In the genomic region with DNA sequence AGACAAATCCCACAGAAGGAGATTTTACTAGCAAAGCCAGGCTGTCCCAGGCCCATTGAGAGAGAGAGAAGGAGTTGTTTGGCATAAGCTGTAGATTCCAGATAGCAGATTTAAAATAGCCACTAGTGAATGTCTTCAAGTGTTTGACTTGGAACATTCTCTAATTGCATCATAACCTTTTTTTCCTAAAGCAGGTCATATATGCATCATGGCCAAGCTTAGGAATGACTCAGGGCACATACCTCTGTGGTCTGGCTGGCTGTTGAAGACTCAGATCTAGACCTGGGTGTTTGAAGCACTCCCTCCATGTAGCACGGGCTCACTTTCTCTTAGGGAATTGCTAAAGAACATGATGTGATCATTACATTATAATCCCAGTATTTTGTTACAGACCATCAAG, we compare ENCODE assay signal across 18 mouse cellular contexts. TPM values are rescaled to one million over a fixed set of nuclear protein-coding genes. Genes with fewer than 3 reads are reported as not detected.
"Had no signal": no experiment of that assay in that cellular context is flagged by ENCODE, and none has a peak within 500 bp of the region (broad histone marks: within the 10 kb centered on the region; RNA-seq: fewer than 3 reads in every experiment).

No protein-coding gene starts in this region.

- H3K4me3 ChIP-seq: liver, embryonic 12.5 days; lung, embryonic 15.5 days; midbrain, embryonic 10.5 days; midbrain, embryonic 12.5 days; myocyte; neural tube, embryonic 13.5 days; neural tube, embryonic 15.5 days had no signal

- H3K9ac ChIP-seq: liver, embryonic 12.5 days; liver, embryonic 14.5 days; lung, embryonic 15.5 days; midbrain, embryonic 12.5 days; neural tube, embryonic 13.5 days; neural tube, embryonic 15.5 days had no signal

- ATAC-seq: liver, embryonic 12.5 days; midbrain, embryonic 16.5 days had no signal

- H3K27ac ChIP-seq: liver, embryonic 12.5 days; liver, embryonic 14.5 days; lung, embryonic 15.5 days; midbrain, embryonic 10.5 days; midbrain, embryonic 12.5 days; neural tube, embryonic 13.5 days; neural tube, embryonic 15.5 days had no signal

- H3K9me3 ChIP-seq: liver, embryonic 12.5 days; lung, embryonic 15.5 days; midbrain, embryonic 10.5 days; midbrain, embryonic 12.5 days; neural tube, embryonic 13.5 days; neural tube, embryonic 15.5 days had no signal

- H3K4me2 ChIP-seq: liver, embryonic 12.5 days; lung, embryonic 15.5 days; midbrain, embryonic 12.5 days; neural tube, embryonic 13.5 days; neural tube, embryonic 15.5 days had no signal

- H3K36me3 ChIP-seq: liver, embryonic 12.5 days; lung, embryonic 15.5 days; midbrain, embryonic 10.5 days; midbrain, embryonic 12.5 days; neural tube, embryonic 13.5 days; neural tube, embryonic 15.5 days had no signal

- DNase-seq: midbrain, embryonic 14.5 days; retina, postnatal 1 day; right cerebral cortex, adult 18-20 months; right cerebral cortex, postnatal 25 days; right cerebral cortex, postnatal 4 days; spleen, adult 18-20 months; thymus, adult 18-20 months; thymus, postnatal 14 days; thymus, postnatal 36 days had no signal

- H3K4me1 ChIP-seq: liver, embryonic 12.5 days; midbrain, embryonic 10.5 days; midbrain, embryonic 12.5 days; neural tube, embryonic 13.5 days; neural tube, embryonic 15.5 days had no signal

- H3K27me3 ChIP-seq: lung, embryonic 15.5 days; neural tube, embryonic 13.5 days; neural tube, embryonic 15.5 days had no signal

RNA-seq across cellular contexts. Expression of a gene that starts 12.6 kb away (rescaled TPM):
- polyA plus RNA-seq: myocyte had no signal
